Mouse (Mus musculus) heart, adult 2 months (tissue): ENCODE measurements around the gene Lst1.

Experiments
- CTCF ChIP-seq: fragments of 200-600 bp; IDR thresholded peaks from 2 replicates; pipeline ENCODE4 v1.8.1; 2022; ENCODE audit warnings: antibody characterized with exemption, mild to moderate bottlenecking, moderate library complexity
- EP300 ChIP-seq: fragments of 200-500 bp; IDR thresholded peaks from 2 replicates; pipeline ENCODE4 v1.6.1; 2011; ENCODE audit warnings: low read depth, low read length, control low read depth; ENCODE audit not compliant: insufficient read depth
- POLR2A ChIP-seq: fragments of 200-500 bp; IDR thresholded peaks from 2 replicates; pipeline ENCODE4 v1.6.1; 2011; ENCODE audit warnings: mild to moderate bottlenecking, low read depth, low read length, control low read depth; ENCODE audit not compliant: insufficient read depth

- no peak for TF ChIP-seq CTCF
- TF ChIP-seq EP300: no peak
- peak; percentile 23; the same call in 1 of the 2 replicates for TF ChIP-seq POLR2A
Observed at GRCm38 (mm10) chr17:35186681-35187080, 1.6 kb downstream of the Lst1 start.
